Mouse (Mus musculus) gastrocnemius, postnatal 36 days (tissue): ENCODE results near the gene Sult2b1. TPM values are rescaled to one million over a fixed set of nuclear protein-coding genes. Genes with fewer than 3 reads are reported as not detected.

Experiments used
- DNase-seq, 2 experiments: peaks; one replicate each; pipeline ENCODE4 v3.0.0; 2022
- intact Hi-C: fragments of 180-260 bp; cut with DNase I; formaldehyde crosslinking; loops from one replicate; pipeline ENCODE4 v1.15.1; 2025
- total RNA-seq, 2 experiments: library from RNA; stranded (reverse); gene quantifications; 2 replicates each; pipeline ENCODE4 v1.2.3; 2021

The Sult2b1 gene
- total RNA-seq, 2 experiments from 2014 or later: not detected

DNA sequence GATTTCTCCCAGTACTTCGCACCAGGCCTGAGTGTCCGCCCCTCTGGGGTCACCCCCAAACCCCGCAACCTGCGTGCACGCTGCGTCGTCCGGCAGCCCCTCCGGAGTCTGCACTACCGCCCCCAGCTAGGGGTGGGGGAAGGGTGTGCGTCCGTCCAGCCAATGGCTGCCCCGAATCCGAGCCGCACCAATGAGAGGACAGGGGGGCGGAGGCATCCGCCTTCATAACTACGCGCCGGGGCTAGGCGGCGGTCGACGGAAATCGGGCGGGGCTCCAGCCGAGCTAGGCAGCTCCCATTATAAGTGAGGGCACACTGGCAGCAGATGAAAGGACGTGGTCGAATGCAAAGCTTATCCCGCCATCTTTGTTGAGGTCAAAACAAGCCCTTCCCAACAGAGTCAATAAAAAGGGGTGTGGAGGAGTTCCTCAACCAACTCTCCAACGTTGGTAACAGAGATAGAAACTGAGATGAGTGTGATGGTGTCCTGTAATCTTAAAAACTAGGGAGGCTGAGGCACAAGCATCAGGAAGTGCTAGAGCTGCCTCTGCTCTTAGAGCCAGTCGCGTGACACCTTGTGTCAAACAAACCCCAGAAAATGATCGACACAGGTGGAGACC, 69.3 kb downstream of the Sult2b1 start, which contains the start of gene Rpl18:
Rpl18 (plus strand) TSS at position 368 of the 619 bp plus-strand sequence.
- DNase-seq: peak; percentile 91 to 95
- intact Hi-C loops: no loop called here

DNA sequence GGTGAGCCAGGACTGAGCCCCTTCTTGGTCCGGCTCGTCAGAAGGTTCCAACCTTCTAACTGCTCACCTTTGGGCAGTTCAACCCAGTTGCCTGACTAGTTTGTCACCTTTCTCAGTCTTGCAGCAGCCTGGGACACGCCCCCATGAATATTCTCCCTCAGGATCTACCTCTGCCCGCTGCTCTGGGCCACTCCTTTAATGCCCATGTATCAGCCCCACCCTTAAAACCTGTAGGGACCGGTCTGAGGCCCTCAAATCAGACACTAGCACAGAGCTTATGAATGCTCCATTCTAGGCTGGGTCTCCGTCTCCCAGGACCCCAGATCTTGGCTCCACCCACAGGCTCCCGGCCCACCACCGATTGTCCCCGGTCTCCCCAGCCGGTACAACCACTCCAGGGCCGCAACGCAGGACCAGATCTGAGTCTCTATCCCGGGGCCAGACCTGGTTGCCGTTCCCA, 69.8 kb downstream of the Sult2b1 start:
- intact Hi-C loops: no loop called here
- no peak for DNase-seq

DNA sequence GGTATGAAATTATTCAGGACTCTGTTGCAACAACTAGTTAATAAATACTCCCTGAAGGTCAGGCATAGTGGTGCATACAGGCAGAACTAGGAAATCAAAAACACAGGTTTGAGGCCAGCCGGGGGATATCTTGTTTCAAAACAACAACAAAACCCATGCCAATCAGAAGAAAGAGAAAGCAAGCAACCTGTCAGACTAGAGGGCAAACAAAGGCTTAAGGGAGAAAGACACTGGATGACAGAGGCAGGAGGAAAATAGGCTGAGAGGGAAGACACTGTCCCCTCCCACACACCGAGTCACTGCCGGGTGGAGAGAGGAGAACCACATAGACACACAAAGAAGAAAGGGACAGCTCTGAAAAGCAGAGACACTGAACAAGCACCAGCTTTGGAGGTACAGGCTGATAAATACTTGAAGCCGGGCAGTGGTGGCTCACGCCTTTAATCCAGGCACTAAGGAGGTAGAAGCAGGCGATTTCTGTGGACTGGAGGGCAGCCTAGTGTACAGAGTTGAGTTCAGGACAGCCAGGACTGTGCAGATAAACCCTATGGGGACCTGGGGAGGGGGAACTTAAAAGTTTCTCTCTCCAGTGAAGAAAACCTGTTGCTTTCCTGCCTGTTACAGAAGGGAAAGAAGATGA, 70.5 kb downstream of the Sult2b1 start:
- DNase-seq: no peak
- intact Hi-C loops: no loop called here

DNA sequence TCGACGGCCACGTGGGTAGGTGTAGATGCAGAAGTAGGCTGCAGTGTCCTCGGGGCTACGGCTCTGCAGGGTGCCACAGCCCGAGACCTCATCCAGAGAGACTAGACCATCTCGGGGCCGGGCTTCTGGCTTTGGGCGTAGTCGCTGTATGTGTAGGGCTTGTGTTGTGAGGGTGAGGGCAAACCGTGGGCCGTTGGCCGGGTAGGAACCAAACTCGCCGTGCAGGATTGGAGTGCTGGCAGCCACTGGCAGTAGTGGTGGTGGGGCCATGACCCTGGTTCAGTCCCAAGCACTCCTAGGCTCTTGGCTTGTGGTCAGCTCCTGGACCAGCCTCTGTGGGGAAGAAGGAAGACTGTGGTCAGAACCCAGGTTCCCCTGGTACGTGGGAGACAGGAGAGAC, 71.1 kb downstream of the Sult2b1 start:
- intact Hi-C loops: no loop called here
- DNase-seq: no peak

DNA sequence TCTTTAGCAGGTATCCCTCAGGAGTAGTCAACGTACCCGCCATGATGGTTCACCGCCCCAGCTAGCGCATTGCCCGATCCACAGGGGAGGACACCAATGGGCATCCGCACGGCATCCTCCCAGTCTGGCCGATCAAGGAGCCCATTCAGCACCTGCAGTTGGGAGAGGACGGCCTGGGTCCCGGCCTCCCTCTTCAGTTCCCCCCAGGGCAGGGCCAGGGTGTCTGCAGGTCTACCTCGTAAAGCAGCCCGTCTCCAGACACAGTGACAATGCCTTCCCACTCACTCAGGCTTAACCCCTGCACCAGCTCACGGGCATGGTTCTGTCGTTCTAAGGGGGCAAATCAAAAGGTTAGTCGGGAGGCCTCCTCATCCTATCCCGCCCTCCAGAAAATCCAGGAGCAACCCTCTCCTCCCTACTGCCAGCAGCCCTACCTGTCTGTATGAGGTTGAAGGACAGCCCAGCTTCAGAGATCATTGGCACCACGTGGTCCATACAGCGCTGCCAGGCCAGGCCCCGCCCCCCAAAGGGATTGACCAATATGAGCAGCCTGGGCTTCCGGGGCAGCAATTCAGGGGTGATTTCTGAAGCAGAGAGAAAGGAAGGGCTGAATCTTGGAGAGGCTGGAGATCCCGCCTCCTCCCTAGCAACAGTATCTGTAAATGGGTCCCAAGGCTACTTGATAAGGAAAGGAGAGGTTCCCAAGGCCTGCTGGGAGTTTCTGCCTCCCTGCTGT, 72.3 kb downstream of the Sult2b1 start:
- intact Hi-C loops: no loop called here

DNA sequence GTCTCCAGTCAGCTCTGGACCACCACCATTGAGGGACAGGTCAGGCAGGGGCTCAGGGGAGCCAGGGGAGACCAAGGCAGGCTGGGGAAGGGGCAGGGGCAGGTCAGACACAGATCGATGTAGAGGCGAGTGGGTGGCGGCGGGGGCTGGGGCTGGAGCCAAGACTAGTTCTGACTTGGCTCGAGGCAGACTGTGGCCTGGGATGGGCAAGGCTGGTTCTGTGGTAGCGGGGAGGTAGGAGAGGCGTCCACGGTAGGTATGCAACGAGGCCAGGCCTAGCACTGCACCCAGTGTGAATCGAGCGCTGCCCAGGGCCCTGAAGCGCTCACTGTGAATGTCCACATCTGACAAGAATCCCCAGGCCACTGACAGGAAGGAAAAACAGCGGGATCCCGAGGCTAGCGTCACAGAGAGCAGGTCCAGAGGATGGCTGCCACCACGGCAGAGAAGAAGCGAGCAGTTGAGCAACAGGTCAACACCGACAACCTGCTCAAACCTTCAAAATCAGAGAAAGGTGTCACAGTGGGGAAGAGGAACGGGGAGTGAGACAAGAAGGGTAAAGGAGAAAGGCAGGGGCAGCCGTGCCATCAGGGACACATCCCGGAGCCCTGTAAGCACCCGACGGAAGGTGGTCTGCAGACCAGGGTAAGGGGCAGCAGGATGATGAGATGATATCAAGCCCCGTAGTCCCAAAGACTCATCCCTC, 73.0 kb downstream of the Sult2b1 start:
- intact Hi-C loops: no loop called here
- no peak for DNase-seq

More for the DNA sequence above, 72.3 kb downstream of the Sult2b1 start:
- no peak for DNase-seq

DNA sequence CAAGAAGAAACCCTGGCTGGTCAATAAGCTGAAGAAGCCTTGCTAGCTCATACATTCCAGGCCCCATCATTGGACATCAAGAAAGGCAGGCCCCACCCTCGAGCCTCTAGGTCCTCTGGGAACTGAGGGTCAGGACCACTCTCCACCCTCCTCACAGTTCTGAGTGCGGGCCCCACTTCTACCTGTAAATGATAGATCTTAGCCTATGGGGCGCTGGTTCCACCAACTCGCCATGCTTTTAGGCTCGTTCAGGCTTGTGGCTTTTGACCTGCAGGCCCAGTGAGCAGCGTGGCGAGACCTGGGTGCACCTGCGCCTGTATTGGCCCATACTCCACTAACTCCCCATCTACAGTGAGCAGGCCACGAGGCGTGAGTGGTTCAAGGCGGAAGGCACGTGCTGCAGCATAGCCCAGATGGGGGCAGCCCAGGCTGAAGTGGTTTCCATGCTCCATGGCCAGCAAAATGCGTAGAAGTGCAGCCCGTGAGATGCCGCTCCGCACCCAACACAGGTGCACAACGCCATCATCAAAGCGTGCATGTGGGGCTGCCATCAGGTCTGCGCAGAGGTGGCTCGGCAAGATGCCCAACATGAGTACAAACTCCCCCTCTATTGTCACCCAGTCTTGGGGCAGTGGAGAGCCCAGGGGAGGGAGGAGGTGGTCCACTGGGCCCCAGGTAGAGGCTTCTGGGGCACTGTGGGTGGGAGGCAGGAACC, 73.8 kb downstream of the Sult2b1 start:
- no peak for DNase-seq
- intact Hi-C loops: no loop called here

DNA sequence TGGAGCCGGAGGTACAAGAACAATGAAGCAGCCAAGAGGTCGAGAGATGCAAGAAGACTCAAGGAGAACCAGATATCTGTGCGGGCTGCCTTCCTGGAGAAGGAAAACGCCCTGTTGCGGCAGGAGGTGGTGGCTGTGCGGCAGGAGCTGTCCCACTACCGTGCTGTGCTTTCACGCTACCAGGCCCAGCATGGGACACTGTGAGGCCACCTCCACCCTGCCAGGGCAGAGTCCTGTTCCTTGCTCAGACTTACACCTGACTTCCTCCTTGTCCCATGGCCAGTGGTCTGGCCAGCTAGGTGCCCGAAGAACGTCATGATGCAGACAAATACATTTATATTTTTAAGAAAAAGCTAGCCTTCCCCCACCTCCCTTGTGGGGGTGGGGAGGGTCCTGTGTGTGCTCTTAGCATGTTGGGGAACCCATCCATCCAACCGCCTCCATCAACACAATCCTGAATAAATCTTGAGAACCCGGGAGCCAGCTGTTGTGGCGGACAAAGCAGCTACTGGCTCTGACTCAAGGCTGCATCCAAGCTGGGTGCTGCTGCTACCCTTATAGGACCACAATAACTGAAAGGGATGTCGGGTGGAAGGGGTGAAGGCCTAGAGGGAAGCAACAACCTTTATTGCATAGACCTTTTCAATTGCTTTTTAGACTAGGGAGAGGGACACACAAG, 74.7 kb downstream of the Sult2b1 start:
- intact Hi-C loops: no loop called here
- DNase-seq: no peak

DNA sequence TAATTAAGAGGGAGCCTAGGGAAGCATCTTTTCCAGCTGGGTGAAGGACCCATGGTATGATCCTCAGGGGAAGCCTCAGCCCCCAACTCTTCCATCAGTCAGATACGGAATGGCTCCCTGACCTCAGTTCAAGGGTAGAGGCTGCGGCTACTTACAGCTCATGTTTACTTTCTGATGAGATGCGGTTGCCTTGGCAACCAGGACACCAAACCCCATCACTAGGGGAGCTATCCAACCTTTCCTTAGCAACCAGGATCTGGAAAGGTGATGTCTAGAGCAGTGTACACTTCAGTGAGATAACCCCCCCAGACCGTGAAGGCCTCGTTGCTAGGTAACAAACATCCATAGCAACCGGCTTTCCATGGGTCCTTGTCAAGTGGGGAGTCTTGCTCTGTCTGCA, 75.4 kb downstream of the Sult2b1 start:
- DNase-seq: no peak
- intact Hi-C loops: no loop called here

DNA sequence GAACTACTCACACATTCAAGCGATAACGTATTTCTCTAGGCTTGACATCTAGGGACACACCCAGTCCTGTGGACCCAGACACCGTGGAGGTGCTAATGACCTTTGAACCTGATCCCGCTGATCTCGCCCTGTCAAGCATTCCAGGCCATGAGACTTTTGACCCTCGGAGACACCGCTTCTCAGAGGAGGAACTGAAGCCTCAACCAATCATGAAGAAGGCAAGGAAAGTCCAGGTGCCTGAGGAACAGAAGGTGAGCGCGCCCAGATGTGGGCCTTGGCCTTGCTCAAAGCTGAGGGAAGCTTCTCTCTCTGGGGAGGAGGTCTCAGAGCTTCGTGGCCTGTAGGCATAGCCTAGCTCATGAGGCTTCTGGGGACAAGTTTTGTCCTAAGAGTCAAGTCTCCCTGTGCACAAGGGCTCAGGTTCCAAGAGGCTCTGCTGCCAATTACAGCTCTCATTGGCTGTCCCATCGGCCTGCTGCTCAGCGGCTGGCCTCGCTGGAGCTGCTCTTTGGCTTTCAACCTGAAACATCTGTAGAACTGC, 76.2 kb downstream of the Sult2b1 start:
- intact Hi-C loops: no loop called here
- peak in 1 of 2 experiments; percentile 52 for DNase-seq

DNA sequence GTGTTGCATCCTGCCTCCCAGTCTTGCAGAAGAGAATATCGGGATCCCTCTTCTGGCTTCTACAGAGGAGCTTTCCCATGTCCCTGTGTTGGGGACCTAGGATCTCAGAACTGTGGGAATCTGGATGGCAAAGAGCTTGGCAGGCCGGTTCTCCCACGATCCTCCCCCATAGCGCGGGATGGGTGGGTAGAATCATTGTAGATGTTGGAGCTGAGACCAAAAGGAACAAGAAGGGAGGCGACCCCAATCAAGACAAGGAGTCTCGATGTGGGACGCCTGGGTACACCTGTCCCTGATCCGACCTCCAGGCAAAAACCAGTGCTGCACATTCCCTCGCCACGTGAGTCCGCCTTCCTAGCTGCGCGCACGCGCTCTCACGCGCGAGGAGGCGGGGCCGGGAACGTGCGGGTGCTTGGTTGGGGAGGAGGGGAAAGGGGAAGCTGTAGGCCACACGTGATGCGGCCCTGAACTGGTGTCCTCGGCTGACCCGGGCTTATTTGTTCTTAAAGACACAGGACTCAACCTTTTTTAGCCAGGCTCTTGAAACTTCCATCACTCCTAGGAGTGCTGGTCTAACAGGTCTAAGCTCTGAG, 77.0 kb downstream of the Sult2b1 start:
- DNase-seq: peak; percentile 96 to 97
- intact Hi-C loops: no loop called here

DNA sequence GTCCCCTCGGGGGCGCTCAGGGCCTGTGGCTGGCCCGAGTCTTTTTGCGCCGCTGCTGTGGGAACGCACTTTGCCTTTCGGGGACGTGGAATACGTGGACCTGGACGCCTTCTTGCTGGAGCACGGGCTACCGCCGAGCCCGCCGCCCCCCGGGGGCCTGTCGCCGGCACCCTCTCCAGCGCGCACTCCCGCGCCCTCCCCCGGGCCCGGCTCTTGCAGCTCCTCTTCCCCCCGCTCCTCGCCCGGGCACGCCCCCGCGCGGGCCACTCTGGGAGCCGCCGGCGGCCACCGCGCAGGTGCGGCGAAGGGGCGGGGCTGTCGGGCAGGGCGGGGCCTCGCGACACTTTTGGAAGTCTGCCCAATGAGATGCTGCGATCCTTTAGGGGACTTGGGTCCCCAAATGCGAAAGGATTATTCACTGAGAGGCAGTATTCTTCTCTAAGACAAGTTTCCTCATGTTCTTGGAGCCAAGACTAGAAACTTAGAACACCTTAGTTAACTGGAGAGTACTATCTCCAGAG, 77.7 kb downstream of the Sult2b1 start:
- intact Hi-C loops: no loop called here
- DNase-seq: peak; percentile 83 to 90

DNA sequence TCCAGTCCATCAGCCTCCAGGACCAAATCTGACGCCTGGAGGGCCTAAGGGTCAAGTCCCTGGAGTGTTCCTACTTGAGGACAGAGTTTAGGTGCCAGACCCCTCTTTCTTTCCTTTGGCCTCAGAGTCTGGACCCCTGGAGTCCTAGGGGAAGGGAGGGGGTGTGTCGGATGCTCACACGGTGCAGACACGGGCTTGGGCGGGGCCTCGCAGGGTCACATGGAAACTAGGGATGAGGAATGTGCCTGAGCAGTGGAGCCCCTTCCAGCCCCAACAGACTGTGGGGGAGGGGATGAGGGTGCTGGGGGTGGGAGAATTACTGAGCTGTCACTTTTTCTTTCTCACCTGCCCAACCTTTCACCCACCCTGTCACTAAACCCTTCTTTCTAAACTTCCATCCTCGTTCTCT, 78.6 kb downstream of the Sult2b1 start:
- peak; percentile 90 to 91 for DNase-seq
- intact Hi-C loops: no loop called here

DNA sequence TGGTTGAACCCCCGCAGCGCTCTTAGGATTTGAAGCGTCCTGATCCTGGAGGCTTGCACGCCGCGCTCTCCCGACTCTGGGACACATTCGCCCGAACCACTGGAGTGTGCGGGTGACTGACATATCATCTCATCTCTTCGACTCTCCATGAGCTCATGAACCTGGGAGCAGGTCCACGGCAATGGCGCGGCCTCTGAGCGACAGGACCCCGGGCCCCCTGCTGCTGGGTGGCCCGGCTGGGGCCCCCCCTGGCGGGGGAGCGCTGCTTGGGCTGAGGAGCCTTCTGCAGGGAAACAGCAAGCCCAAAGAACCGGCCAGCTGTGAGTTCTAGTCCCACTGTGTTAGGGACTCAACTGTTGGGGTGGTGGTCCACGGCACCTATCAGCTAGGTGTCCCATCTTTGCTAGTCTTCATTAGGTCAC, 79.0 kb downstream of the Sult2b1 start:
- no peak for DNase-seq
- intact Hi-C loops: no loop called here

DNA sequence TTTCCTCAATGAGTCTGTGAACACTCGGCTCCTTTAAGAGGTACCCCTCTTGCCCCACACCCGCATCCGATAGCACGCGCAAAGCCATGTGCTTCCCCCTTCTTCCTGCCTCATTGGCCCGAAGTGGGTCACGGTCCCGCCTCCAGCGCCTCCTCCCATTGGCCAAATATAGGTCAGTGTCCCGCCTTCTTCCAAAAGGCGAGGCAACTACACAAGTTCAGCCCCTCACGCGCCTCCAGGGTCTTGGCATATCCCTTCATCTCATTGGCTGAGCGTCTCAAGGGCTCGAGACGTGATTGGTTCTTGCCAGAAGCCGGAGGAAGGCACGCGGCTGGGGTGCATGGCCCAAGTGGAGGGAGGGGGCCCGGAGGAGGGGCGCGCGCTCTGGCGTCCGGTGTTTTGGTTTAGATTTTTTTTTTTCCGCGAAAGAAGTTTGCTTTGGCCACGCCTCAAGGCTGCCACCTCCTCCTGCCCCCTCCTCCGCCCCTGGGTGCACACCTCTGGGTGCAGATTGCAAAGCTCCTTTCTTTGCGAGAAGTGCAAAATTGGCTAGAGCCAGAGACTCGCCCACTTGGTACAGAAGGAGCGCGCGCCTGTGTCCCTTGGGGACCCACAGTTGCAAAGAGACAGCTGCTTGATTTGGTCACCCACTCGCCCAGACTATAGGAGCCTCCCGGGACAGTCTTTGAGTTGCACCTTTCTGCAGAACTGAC, 79.6 kb downstream of the Sult2b1 start, which contains the start of gene Dbp:
Dbp (plus strand) TSS at position 359 of the 713 bp plus-strand sequence.
- peak; percentile 98 to 99 for DNase-seq
- intact Hi-C loops: no loop called here

DNA sequence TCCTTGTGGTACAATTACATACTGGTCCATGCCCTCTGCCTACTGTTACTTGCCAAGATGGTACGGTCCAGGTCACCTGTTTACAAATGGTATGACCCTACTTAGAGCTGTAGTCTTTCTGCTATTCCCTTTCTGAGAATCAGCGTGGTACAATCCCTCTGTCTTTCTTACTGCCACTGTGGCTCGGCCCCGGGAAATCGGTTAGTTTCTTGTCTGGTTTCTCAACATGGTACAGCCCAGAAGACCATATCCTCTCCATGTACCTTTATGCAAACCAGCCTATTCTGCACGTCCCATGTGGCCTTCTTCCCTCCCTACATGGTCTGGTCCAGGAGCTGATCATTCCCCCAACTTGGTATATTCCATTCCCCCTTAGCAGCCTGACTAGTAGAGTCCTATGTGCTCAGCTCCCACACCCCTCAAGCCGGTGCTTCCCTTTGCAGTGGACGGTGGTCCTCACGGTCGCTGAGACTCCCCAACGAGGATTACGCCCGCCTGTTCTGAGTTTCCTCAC, 80.4 kb downstream of the Sult2b1 start:
- peak; percentile 45 to 68 for DNase-seq
- intact Hi-C loops: no loop called here

DNA sequence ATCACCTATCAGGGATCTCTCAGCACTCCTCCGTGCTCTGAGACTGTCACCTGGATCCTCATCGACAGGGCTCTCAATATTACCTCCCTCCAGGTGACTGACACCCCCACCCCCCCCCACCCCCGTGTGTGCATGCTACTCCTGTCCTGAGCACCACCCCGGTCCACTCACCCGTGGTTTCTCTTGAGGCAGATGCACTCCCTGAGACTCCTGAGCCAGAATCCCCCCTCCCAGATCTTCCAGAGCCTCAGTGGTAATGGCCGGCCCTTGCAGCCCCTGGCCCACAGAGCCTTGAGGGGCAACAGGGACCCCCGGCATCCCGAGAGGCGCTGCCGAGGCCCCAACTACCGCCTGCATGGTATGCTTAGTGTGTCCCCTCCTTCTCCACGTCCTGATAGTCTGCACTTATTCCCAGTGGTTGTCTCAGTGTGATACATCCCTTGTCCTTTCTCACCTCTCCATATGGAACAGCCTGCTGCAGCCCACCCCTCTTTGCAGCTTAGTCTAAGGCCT, 80.9 kb downstream of the Sult2b1 start:
- DNase-seq: peak in 1 of 2 experiments; percentile 16
- intact Hi-C loops: no loop called here
